Mouse (Mus musculus): ENCODE measurements around the gene Pex1. TPM values are rescaled to one million over a fixed set of nuclear protein-coding genes. Genes with fewer than 3 reads are reported as not detected.

The Pex1 gene
- total RNA-seq, 1 experiment from 2014 or later: 17.7 TPM

Other genes with a start within 250 kb of the Pex1 start
- 76.0 to 90.1 TPM (median 79.9 TPM) in 3 replicates for gene Fam133b, start 52.2 kb upstream of the Pex1 start, total RNA-seq (2017)
- gene 1700109H08Rik, start 24.5 kb upstream of the Pex1 start, total RNA-seq (2017): 12.4 to 25.7 TPM (median 14.7 TPM) in 3 replicates
- gene Rbm48, start 519 bp downstream of the Pex1 start, total RNA-seq (2017): 56.4 to 61.2 TPM (median 57.4 TPM) in 3 replicates
- gene Tmbim7, start 55.1 kb downstream of the Pex1 start, total RNA-seq (2017): not detected in 3 replicates
- 87.9 to 138 TPM (median 109 TPM) in 3 replicates for gene Gatad1, start 61.1 kb downstream of the Pex1 start, total RNA-seq (2017)
- gene Ankib1, start 206.9 kb downstream of the Pex1 start, total RNA-seq (2017): 61.0 to 88.3 TPM (median 78.2 TPM) in 3 replicates
- gene Krit1, start 207.1 kb downstream of the Pex1 start, total RNA-seq (2017): 75.0 to 108 TPM (median 86.0 TPM) in 3 replicates
- gene Lrrd1, start 249.1 kb downstream of the Pex1 start, total RNA-seq (2017): not detected in 3 replicates